Mouse (Mus musculus) heart, postnatal 0 days (tissue): Measurements from ENCODE around the gene Tecta.

Source experiments
- CTCF ChIP-seq: IDR thresholded peaks from 2 replicates; pipeline ENCODE4 v1.5.1; 2016; ENCODE audit warnings: antibody characterized with exemption, control low read depth, low read depth
- EP300 ChIP-seq: IDR thresholded peaks from 2 replicates; pipeline ENCODE4 v1.6.1; 2016; ENCODE audit warnings: antibody characterized with exemption, low read depth

DNA sequence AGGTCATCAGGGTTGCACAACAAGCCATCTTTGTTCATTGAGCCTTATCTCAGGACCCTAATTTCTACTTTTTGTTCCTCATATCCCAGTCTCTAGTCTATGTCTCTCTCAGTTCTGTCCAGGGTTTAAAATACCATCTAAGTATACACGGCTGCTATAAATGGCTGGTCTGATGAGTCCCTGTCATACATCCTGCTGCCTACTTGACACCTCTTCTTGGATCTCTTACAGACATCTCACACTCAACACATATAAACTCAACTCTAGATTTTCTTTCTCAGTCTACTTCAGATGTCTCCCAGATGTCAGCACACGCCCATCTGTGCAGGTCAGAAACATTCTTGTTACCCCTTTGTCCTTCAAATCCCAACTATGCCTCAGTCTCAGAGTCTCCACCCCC, 78.3 kb downstream of the Tecta start:
- no peak for TF ChIP-seq CTCF
- TF ChIP-seq EP300: no peak
